Mouse (Mus musculus) retina, postnatal 1 day (tissue): ENCODE measurements around the gene Rae1.

Experiments
- DNase-seq: peaks from one replicate; pipeline ENCODE4 v3.0.0-alpha.2; 2012

Rae1 gene

DNA sequence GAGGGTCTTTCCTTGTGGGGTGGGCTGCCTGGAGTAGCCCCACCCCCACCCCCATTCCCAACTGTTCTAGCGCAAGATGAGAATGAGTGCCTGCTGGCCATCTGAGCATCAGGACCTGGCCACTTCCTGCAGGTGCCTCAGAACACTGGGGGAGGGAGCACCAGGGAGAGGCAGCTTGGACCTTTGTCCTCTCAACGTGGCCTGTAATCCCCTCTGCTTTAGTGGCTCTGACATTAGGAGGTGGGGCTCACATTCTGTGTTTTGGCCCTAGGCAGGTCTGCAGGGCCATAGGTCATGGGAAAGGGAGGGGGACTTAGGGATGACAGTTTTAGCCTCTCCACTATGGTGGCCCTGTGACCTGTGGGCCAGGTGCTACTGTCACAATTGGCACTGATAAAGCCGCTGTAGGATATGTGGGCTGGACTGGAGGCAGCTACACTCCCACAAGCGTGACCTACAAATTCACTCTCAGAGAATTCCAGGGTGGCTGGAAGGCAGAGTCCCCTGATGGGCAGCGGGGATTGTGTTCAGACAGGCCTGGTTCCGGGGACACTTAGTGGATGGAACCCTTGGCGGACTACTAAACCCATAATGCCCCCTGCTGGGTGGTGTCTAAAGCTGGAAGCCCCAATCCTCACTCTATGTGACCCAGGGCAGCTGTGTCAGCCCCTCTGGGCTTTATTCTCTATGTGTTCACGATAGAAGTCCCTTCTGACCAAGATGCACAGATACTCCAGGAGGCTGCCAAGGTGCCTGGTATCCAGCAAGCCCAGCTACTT is 50.9 kb downstream of the Rae1 start:
- peak; percentile 42 for DNase-seq

DNA sequence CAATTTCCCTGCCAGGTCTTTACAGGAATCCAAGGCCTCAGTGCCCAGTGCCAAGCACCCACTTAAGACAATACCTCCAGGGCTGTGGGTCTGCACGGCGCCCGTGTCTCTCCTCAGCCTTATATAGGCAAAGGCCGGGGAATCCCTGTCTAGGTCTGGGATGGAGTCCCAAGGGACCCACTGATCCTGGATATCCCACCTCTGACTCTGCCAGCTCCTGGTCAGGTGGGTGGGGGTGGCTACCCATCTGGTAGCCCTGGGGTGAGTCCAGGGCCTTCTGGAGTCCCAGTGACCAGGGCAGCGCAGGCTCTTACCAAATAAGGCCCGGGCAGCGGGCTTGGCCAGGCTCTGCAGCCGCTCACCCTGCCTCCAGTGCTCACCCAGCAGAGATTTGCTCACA is 53.0 kb downstream of the Rae1 start:
- no peak for DNase-seq

- DNase-seq: no peak
Observed at GRCm38 (mm10) chr2:173053846-173054245, 53.9 kb downstream of the Rae1 start.

GRCm38 (mm10) chr2:173056303-173056881 is 56.5 kb downstream of the Rae1 start:
- no peak for DNase-seq

- DNase-seq: peak; percentile 36
Observed at GRCm38 (mm10) chr2:173056882-173057315, 57.0 kb downstream of the Rae1 start.

DNA sequence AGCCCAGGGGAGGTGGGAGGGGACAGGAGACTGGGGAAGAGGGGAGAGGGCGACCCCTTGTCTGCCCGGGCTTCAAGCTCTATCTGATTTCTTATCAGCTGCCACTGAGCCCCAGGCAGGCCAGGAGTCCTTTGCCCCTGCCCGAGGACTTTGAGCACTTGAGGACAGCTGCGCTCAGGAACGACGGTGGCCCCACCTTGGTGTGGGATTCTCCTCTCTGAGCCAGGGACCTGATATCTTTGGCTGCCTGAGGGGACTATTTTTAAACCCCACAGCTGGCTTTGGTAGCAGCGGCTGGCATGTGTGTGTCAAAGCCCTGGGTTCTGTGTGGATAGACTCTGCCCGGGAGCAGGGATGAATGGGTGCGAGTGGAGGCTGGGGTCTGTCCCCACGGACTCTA is 57.7 kb downstream of the Rae1 start:
- DNase-seq: no peak

GRCm38 (mm10) chr2:173058263-173058662 is 58.3 kb downstream of the Rae1 start:
- DNase-seq: no peak

DNA sequence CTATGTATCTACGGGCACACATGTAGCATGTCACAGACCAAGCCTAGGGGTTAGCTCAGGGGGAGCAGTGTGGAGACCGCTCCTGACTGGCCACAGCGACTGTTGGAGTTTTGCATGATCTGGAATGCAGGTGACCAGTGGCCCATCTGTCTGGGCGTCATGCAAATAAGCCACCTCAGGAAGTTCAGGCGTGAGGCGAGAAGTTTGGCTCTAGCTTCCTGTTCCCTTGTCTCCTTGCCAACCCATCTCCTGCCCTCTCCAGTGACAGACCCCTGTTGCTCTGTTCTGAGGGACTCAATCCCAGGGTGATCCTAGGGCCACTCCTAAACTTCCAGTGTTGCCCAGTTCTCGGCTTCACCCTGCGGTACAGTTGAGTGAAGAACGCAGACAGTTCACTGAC is 60.5 kb downstream of the Rae1 start:
- no peak for DNase-seq

DNA sequence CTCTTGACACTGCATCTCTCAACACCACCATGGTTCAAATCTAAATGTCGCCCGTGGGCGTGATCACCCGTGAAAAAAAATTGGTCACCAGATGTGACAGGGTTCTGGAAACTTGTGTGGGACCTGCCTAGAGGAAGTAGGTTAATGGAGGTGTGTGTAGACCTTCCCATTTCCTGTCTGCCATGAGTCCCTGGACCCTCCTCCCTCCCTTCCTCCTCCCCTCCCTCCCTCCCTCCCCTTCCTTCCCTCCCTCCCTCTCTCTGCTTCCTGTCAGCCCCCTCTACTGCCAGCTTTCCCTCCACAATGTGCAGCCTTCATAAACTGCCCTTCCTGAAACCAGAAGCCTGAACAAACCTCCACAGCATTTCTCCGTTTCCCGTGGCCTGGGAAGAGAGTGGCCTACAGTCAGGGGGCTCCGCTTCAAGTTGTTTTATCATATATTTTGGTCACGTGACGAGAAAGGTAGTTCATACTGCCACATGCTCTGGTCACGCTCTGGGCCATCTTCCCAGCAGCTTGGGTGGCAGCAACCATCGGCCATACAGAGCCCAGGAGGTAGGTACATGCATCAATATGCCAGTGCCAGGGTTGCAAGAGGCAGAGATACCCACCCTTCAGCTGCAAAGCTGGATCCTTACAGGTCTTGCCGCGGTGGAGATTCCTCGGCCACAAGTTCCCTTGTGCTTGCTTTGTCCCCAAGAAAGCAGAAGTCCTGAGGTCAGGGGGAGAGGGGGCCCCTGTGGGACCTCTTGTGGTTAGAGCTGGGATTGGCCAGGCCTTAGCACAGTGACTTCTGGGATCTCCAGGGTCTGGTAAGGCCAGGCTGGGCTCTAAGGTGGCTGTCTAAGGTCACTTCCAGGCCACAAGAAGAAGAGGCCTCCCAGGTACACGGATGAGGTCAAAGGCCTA is 61.8 kb downstream of the Rae1 start:
- no peak for DNase-seq

DNA sequence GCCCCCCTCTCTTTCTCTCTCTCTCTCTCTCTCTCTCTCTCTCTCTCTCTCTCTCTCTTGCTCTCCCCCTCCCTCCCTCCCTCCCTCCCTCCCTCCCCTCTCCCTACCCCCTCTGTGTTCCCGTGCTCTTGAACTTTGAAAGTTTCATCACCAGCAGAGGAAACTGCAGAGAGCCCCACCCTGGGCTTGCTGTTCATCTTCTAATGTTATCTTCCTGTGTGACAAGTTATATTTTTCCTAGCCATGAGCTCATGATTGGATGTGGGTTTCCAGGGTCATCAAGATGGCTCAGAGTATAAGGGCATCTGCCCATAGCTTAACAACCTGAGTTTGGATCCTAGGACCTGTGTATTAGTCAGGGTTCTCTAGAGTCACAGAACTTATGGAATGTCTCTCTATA is 63.3 kb downstream of the Rae1 start:
- DNase-seq: no peak

DNA sequence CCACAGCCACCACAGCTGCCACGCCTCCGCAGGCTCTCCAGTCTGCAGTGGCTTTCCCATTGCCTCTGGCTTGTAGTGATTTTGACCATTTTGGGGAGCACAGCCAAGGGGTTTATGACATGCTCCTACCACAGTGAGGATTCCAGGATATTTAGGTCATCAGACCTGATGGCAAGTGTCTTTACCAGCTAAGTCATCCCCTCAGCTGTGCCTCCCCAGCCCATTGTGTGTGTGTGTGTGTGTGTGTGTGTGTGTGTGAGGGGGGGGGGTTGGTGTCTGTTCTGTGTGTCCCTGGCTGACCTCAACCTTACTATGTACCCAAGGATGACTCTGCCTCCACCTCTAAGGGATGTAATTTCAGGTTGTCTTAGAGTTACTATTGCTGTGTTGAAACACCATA is 64.9 kb downstream of the Rae1 start:
- no peak for DNase-seq
